Mouse (Mus musculus) heart, adult 11 months (tissue): Measurements from ENCODE around the gene B3gntl1.

Source experiments
- DNase-seq: peaks from one replicate; pipeline ENCODE4 v3.0.0; 2022

The B3gntl1 gene

DNA sequence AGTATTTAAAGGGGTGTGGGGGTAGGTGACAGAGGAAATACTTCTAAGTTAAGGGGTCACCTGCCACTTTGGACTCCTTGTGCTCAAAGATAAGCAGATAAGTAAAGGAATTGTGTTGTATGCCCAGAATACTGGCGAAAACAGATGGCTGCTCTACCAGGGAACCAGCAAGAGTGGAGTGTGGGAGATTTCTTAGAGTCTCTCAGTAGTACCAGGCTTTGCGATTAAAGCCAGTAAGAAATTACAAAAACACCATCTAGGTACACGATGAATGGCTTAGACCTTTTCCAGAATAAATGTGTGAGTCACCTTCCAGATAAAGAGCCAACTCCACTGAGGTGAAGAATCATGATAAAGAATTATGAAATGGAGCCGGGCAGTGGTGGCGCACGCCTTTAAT, 27.6 kb downstream of the B3gntl1 start:
- DNase-seq: peak; percentile 16

- DNase-seq: peak; percentile 86
Observed at GRCm38 (mm10) chr11:121641501-121642145, 31.3 kb downstream of the B3gntl1 start.

- peak; percentile 85 for DNase-seq
Observed at GRCm38 (mm10) chr11:121636646-121637045, 36.3 kb downstream of the B3gntl1 start.

GRCm38 (mm10) chr11:121631410-121631809, 41.5 kb downstream of the B3gntl1 start:
- peak; percentile 44 for DNase-seq

GRCm38 (mm10) chr11:121630406-121630805, 42.5 kb downstream of the B3gntl1 start:
- peak; percentile 88 for DNase-seq

DNA sequence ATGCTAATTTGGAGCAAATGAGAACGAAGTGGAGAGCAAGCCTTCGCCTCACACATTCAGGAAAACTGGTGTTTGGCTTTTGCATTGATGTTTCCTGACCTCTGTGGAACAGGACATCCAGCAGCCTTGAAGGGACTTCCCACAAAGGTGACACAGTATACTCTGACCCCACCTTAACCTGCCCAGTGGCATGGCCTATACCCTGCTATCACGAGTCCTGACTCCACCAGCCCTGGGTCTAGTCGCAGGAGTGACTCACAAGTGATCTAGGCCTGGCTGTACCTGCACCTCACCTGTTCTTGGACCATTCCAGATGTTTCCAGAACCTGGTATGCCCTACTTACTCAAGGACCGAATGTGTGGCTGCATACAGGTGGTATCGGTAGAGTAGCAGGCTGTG, 43.4 kb downstream of the B3gntl1 start:
- DNase-seq: peak; percentile 87

- DNase-seq: peak; percentile 86
Observed at GRCm38 (mm10) chr11:121627521-121627920, 45.4 kb downstream of the B3gntl1 start.

GRCm38 (mm10) chr11:121625007-121625406, 47.9 kb downstream of the B3gntl1 start:
- no peak for DNase-seq

DNA sequence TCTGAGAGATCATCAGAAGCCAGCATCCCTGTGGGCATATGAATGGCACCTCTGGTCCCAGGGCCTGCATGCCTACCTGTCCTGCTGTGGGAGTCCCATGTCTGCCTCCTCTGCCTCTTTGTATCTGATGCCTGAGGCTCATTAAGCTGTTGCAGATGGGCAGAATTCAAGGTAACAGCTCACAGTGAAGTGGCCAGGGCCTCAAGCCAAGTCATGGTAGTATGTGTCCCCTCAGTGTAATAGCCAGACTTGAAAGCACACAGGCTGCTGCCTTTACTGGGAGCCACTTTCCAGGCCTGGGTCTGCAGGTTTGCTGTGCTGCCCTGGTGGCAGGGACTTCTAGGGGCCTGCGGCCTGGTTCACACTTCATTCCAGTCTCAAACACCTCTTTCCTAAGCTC, 55.6 kb downstream of the B3gntl1 start:
- DNase-seq: no peak

DNA sequence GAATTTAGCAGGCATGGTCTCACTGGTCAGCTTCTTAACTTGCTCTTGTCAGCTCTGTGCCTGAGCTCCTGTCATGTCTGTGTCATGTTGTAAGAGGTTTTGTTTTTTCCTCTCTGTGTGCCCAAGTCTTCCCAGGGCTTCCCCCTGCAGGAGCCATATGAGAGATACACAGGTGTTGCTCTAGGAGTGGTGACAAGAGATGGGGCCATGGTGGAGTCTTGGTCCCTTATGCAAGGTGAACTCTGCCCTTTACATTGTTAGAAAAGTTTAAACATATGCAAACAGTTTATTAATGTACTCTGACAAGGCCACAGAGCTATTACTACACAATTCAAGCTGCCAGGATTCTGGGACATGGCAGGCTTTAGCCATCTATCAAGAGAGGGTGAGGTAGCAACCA, 56.5 kb downstream of the B3gntl1 start:
- DNase-seq: no peak

GRCm38 (mm10) chr11:121615961-121616485, 56.9 kb downstream of the B3gntl1 start:
- no peak for DNase-seq

- DNase-seq: no peak
Observed at GRCm38 (mm10) chr11:121610976-121611375, 62.0 kb downstream of the B3gntl1 start.

DNA sequence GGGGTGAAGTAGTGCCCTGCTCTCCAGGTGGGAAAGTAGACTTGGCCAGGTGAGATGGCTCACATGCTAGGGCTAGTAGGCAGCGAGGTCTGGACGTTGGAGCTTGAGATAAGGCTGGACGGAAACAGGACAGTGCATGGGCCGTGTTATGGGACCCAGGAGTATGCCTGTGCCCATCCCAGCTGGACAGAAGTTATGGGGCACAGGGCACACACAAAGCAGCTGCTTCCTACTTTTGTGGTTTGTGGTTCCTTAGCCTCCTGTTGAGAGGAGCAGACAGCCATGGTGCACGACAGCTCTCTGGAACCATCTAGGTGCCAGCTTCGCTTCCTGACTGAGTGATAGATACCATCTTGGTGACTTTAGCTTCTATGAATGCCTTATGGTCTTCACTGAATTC, 67.3 kb downstream of the B3gntl1 start:
- DNase-seq: peak; percentile 67

DNA sequence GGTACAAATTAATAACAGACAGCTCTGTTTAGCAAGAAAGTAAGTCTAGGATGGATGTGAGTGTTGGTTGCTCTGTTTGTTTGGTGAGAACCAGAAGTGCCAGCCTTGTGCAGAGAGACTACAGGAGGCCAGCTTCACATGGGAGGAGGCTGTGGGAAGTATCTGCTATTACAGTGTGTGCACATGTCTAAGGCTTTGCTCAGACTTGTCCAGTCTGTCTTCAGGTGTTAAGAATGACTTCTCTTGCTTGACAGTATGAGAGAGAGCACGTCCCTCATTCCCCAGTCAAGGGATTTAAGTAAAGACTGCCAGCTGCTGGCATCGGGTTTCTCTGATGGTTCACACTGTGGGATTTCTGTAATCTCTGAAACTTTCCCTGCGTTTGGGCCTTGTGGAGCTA, 71.5 kb downstream of the B3gntl1 start:
- no peak for DNase-seq

DNA sequence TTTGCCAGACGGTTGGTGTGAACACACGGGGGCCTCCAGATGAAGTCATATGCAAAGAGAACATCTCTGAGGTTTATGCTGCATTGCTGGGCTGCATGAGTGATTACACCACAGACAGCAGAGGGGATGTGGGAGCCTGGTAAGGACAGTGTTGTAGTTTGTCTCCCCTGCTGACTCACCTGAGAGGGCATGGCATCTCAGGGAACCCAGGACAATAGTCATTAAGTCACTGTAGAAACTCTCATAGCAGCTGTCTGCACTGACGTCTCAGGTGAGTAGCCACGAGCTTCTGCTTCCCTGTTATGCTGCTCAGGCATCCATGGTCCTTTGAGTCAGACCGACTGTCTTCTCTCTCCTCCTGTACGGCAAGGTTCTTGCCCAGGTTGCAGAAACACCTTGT, 75.7 kb downstream of the B3gntl1 start:
- DNase-seq: peak; percentile 64

DNA sequence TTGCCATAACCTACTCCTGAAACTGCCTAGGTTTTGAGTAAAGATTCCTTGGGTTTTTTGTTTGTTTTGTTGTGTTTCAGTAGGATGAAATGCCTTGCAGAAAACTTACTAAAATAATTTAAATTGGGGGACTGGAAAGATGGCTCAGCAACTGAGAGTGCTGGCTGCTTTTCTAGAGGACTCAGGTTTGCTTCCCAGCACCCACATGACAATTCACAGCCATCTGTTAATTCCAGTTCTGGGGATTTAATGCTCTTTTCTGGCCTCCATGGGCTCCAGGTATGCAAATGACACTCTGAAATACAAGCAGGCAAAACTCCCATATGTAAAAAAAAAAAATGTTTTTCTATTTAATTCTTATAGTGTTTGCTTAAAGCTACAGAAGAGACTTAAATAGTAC, 91.1 kb downstream of the B3gntl1 start:
- DNase-seq: peak; percentile 58
